Mouse (Mus musculus): ENCODE measurements around the gene Dnajc4.
A peak's percentile ranks its signal among the peaks of the same experiment; 100 is the strongest.

Dnajc4 gene

DNA sequence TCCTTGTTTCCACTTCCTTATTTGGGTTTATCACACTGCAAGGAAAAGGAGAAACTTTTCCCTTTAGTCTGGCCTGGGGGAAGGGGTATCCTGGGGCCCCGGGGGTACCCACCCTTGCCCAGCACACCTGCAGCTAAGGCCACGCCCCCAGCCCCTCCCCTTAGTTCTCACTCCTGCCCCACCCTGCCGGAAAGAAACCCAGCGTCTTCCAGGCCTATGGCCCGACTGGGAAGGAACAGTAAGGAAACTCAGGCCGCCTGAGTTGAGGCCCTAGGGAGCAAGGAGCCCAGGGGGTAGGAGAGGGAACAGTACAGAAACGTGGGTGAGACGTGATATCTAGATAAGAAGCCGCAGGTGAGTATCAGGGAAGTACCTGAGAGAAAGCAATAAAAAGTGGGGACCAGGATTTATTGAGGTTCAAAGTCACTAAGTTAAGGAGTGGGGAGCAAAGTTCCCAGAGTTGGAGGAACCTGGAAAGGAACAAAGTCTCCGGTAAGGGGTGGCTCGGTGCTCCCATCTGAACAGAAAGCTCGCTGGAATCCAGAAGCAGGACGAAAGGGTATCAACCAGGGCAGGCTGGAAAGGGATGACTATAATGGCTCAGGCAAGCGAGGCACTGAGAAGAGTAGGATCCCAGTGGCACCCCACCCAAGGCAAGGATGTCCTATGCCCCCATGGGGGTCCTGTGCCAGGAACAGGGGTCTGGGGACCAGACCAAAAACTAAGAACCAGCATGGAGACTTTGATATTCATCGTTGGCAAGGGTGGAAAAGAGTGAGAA lies 23.7 kb downstream of the Dnajc4 start:
- peaks cover 41% of the 10 kb centered on the region for H3K36me3 ChIP-seq (ENCODE audit: insufficient read depth, low read length)
- no peak for TF ChIP-seq NANOG (IDR thresholded peaks at IDR 0.05; ENCODE audit: borderline replicate concordance, low read length)
- peak overlapping the region; percentile 90 for H3K4me3 ChIP-seq (replicated peaks; ENCODE audit: low read length)
- no peaks in the 10 kb centered on the region for H3K27me3 ChIP-seq (ENCODE audit: insufficient read depth, low read length)
- peaks cover 96% of the 10 kb centered on the region for H3K4me1 ChIP-seq (replicated peaks; ENCODE audit: low read depth, low read length)
- H3K9me3 ChIP-seq (ENCODE audit: low read length) = no peaks in the 10 kb centered on the region

DNA sequence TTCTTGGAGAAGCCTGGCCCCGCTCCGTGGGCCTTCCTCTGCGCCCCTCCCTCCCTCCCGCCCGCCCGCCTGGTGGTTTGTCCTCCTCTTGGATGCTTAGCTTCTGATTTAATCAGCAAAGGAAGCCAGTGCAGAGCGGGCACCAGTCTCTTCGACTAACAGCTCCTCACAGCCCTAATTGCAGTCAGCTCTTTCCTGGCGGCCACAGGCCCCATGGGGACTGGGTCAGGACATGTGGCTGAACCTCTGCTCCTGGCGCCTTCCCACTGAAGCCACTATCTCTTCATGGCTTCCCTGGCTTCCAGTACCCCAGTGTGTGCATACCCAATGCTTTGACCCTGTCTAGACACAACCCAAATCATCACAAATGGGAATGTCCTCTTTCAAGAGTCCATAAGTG lies 35.9 kb downstream of the Dnajc4 start:
- Histone ChIP-seq H3K4me3 (replicated peaks; ENCODE audit: low read length) (0 out of 2 replicates have a peak overlapping the region, but pooled peaks have one; percentile 17), H3K36me3 (ENCODE audit: insufficient read depth, low read length) (peaks cover 88% of the 10 kb centered on the region), H3K27me3 (ENCODE audit: insufficient read depth, low read length) (no peaks in the 10 kb centered on the region), H3K4me1 (replicated peaks; ENCODE audit: low read depth, low read length) (peaks cover 74% of the 10 kb centered on the region), H3K9me3 (ENCODE audit: low read length) (no peaks in the 10 kb centered on the region)
- TF ChIP-seq POU5F1 (IDR thresholded peaks at IDR 0.05; ENCODE audit: borderline replicate concordance, low read length) (no peak), NANOG (IDR thresholded peaks at IDR 0.05; ENCODE audit: borderline replicate concordance, low read length) (no peak), CTCF (conservative IDR thresholded peaks at IDR 0.05; ENCODE audit: low read length) (no peak)

GRCm38 (mm10) chr19:6955424-6955823 lies 36.9 kb downstream of the Dnajc4 start:
- H3K27me3 ChIP-seq (ENCODE audit: insufficient read depth, low read length) = no peaks in the 10 kb centered on the region
- H3K4me3 ChIP-seq (replicated peaks; ENCODE audit: low read length) = peak overlapping the region; percentile 57
- H3K4me1 ChIP-seq (replicated peaks; ENCODE audit: low read depth, low read length) = peaks cover 78% of the 10 kb centered on the region
- H3K9me3 ChIP-seq (ENCODE audit: low read length) = no peaks in the 10 kb centered on the region
- H3K36me3 ChIP-seq (ENCODE audit: insufficient read depth, low read length) = peaks cover 78% of the 10 kb centered on the region
- TF ChIP-seq NANOG (IDR thresholded peaks at IDR 0.05; ENCODE audit: borderline replicate concordance, low read length) (no peak), POU5F1 (IDR thresholded peaks at IDR 0.05; ENCODE audit: borderline replicate concordance, low read length) (no peak), CTCF (conservative IDR thresholded peaks at IDR 0.05; ENCODE audit: low read length) (no peak)

DNA sequence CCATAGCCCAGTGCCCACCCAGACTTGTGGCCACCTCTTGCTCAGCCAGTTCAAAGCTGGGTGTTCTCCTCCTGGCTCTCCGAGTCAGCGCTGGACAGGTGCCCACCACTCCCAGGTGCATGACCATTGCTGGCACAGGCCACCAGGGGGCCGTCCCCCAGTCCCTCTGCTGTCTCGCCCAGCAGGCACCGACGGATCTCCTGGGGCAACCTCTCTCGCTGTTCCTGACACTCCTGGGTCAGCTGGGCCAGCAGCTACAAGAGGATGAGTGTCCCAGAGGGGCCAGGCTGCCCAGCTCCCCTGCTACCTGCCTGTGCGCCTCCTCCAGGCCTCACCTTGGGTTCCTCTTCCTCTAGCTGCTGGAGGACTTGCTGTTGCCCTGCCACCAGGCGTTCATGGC lies 38.3 kb downstream of the Dnajc4 start:
- Histone ChIP-seq H3K36me3 (ENCODE audit: insufficient read depth, low read length) (peaks cover 73% of the 10 kb centered on the region), H3K27me3 (ENCODE audit: insufficient read depth, low read length) (no peaks in the 10 kb centered on the region), H3K4me3 (replicated peaks; ENCODE audit: low read length) (no peak overlapping the region), H3K9me3 (ENCODE audit: low read length) (no peaks in the 10 kb centered on the region), H3K4me1 (replicated peaks; ENCODE audit: low read depth, low read length) (peaks cover 86% of the 10 kb centered on the region)
- TF ChIP-seq CTCF (conservative IDR thresholded peaks at IDR 0.05; ENCODE audit: low read length) (peak; percentile 30; the same call in 1 of the 2 replicates), NANOG (IDR thresholded peaks at IDR 0.05; ENCODE audit: borderline replicate concordance, low read length) (no peak), POU5F1 (IDR thresholded peaks at IDR 0.05; ENCODE audit: borderline replicate concordance, low read length) (no peak)

GRCm38 (mm10) chr19:6952712-6953037 lies 39.7 kb downstream of the Dnajc4 start:
- no peaks in the 10 kb centered on the region for H3K27me3 ChIP-seq (ENCODE audit: insufficient read depth, low read length)
- H3K4me1 ChIP-seq (replicated peaks; ENCODE audit: low read depth, low read length) = peaks cover 86% of the 10 kb centered on the region
- peak overlapping the region; percentile 88 for H3K4me3 ChIP-seq (replicated peaks; ENCODE audit: low read length)
- TF ChIP-seq POU5F1 (IDR thresholded peaks at IDR 0.05; ENCODE audit: borderline replicate concordance, low read length) = no peak
- TF ChIP-seq CTCF (conservative IDR thresholded peaks at IDR 0.05; ENCODE audit: low read length) = no peak
- no peak for TF ChIP-seq NANOG (IDR thresholded peaks at IDR 0.05; ENCODE audit: borderline replicate concordance, low read length)
- no peaks in the 10 kb centered on the region for H3K9me3 ChIP-seq (ENCODE audit: low read length)
- H3K36me3 ChIP-seq (ENCODE audit: insufficient read depth, low read length) = peaks cover 61% of the 10 kb centered on the region

DNA sequence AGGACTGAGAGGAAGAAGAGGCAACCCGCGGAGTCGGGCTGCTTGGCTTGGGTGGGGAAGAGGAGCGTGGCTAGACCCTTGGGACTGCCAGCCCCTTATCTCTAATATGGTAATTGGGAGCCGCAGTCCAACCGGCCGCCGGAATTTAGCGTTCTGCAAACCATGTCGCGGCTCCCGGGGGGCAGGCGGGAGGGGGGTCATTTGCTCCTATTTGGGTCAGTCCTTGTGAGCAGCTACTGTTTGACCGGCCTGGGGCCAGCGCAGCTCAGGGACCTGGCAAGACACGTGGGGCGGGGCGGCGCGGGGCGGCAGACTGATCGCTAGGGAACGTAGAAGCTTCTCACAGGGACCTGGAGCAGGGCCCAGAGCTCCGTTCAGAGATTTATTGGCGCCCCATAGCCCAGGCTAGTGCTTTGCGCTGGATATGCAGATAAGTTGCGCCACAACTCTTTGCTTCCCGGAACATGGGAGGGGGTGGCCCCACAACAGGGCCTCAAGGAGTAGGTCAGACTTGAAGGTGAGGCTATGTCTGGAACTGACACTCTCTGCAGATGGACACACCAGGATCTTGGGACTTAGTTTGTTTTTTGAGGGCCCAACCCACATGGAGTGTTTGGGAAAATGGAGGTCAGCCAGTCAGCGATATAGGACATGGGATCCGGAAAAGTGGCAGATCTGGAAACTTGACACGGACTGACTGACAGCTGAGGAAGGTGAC lies 40.2 kb downstream of the Dnajc4 start:
- Histone ChIP-seq H3K36me3 (ENCODE audit: insufficient read depth, low read length) (peaks cover 56% of the 10 kb centered on the region), H3K9me3 (ENCODE audit: low read length) (no peaks in the 10 kb centered on the region), H3K4me1 (replicated peaks; ENCODE audit: low read depth, low read length) (peaks cover 85% of the 10 kb centered on the region), H3K27me3 (ENCODE audit: insufficient read depth, low read length) (no peaks in the 10 kb centered on the region), H3K4me3 (replicated peaks; ENCODE audit: low read length) (peak overlapping the region; percentile 88)
- TF ChIP-seq POU5F1 (IDR thresholded peaks at IDR 0.05; ENCODE audit: borderline replicate concordance, low read length) = no peak
- no peak for TF ChIP-seq CTCF (conservative IDR thresholded peaks at IDR 0.05; ENCODE audit: low read length)
- no peak for TF ChIP-seq NANOG (IDR thresholded peaks at IDR 0.05; ENCODE audit: borderline replicate concordance, low read length)

- H3K4me3 ChIP-seq (replicated peaks; ENCODE audit: low read length) = peak overlapping the region; percentile 88
- H3K9me3 ChIP-seq (ENCODE audit: low read length) = no peaks in the 10 kb centered on the region
Measured at GRCm38 (mm10) chr19:6951381-6951968, 40.9 kb downstream of the Dnajc4 start.

DNA sequence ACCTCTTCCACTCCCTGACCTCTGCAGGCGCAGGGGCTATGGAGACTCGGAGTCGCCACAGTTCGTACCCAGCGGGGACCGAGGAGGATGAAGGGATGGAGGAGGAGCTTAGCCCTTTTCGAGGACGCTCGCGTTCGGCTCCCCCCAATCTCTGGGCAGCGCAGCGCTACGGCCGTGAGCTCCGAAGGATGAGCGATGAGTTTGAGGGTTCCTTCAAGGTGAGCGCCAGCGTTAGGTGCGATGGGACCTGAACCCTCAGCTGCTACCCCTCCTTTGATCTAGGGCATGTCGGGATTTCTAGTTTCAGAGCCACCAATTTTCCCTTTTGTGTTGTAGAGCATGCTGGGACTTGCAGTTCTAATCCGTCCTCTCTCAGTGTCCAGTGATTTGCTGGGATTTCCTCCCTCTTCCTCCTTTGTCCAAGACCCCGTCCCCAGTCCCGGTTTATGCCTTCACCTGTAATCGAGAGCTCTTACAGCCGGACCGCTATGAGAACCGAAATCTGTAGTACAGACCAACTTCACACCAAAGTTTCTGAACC lies 41.7 kb downstream of the Dnajc4 start:
- TF ChIP-seq NANOG (IDR thresholded peaks at IDR 0.05; ENCODE audit: borderline replicate concordance, low read length) (no peak), CTCF (conservative IDR thresholded peaks at IDR 0.05; ENCODE audit: low read length) (no peak), POU5F1 (IDR thresholded peaks at IDR 0.05; ENCODE audit: borderline replicate concordance, low read length) (no peak)
- H3K36me3 ChIP-seq (ENCODE audit: insufficient read depth, low read length) = peaks cover 48% of the 10 kb centered on the region
- peaks cover 84% of the 10 kb centered on the region for H3K4me1 ChIP-seq (replicated peaks; ENCODE audit: low read depth, low read length)
- no peaks in the 10 kb centered on the region for H3K9me3 ChIP-seq (ENCODE audit: low read length)
- H3K27me3 ChIP-seq (ENCODE audit: insufficient read depth, low read length) = no peaks in the 10 kb centered on the region
- peak overlapping the region; percentile 88 for H3K4me3 ChIP-seq (replicated peaks; ENCODE audit: low read length)

More at GRCm38 (mm10) chr19:6951381-6951968, 40.9 kb downstream of the Dnajc4 start:
- H3K36me3 ChIP-seq (ENCODE audit: insufficient read depth, low read length) = peaks cover 49% of the 10 kb centered on the region
- TF ChIP-seq NANOG (IDR thresholded peaks at IDR 0.05; ENCODE audit: borderline replicate concordance, low read length) (no peak), CTCF (conservative IDR thresholded peaks at IDR 0.05; ENCODE audit: low read length) (no peak), POU5F1 (IDR thresholded peaks at IDR 0.05; ENCODE audit: borderline replicate concordance, low read length) (no peak)
- H3K27me3 ChIP-seq (ENCODE audit: insufficient read depth, low read length) = no peaks in the 10 kb centered on the region
- H3K4me1 ChIP-seq (replicated peaks; ENCODE audit: low read depth, low read length) = peaks cover 85% of the 10 kb centered on the region
